Mouse (Mus musculus): ENCODE results near the gene En2. TPM values are rescaled to one million over a fixed set of nuclear protein-coding genes. Genes with fewer than 3 reads are reported as not detected.
A peak's percentile ranks its signal among the peaks of the same experiment; 100 is the strongest.

En2 gene
- polyA plus RNA-seq, 1 experiment = not detected

- H3K27ac ChIP-seq (ENCODE audit: insufficient read depth, low read depth, low read length) = no peak overlapping the region
- 1% methylated on average over 80 of the region's 80 CpGs for WGBS
Measured at GRCm38 (mm10) chr5:28209549-28210431, 44.3 kb downstream of the En2 start.

GRCm38 (mm10) chr5:28210591-28211550 is 45.4 kb downstream of the En2 start:
- H3K4me1 ChIP-seq (ENCODE audit: control insufficient read depth, insufficient read depth, low read length) = peaks cover 8% of the 10 kb centered on the region; the same call in 1 of the 2 replicates
- no peak overlapping the region for H3K4me3 ChIP-seq (ENCODE audit: insufficient read depth, low read depth, low read length)
- TF ChIP-seq POLR2A (IDR thresholded peaks at IDR 0.05; ENCODE audit: insufficient read depth, low read depth, low read length) = no peak
- no peak for TF ChIP-seq CTCF (IDR thresholded peaks at IDR 0.05; ENCODE audit: insufficient read depth, low read depth, low read length)
- no peak overlapping the region for H3K27ac ChIP-seq (ENCODE audit: insufficient read depth, low read depth, low read length)
- WGBS = 4% methylated on average over 29 of the region's 29 CpGs

More at GRCm38 (mm10) chr5:28209549-28210431, 44.3 kb downstream of the En2 start:
- Histone ChIP-seq H3K4me3 (ENCODE audit: insufficient read depth, low read depth, low read length) (peak overlapping the region; percentile 0; the same call in 1 of the 2 replicates), H3K4me1 (ENCODE audit: control insufficient read depth, insufficient read depth, low read length) (peaks cover 8% of the 10 kb centered on the region; the same call in 1 of the 2 replicates)
- TF ChIP-seq POLR2A (IDR thresholded peaks at IDR 0.05; ENCODE audit: insufficient read depth, low read depth, low read length) (no peak), CTCF (IDR thresholded peaks at IDR 0.05; ENCODE audit: insufficient read depth, low read depth, low read length) (no peak)

GRCm38 (mm10) chr5:28211651-28212310 is 46.3 kb downstream of the En2 start:
- H3K4me3 ChIP-seq (ENCODE audit: insufficient read depth, low read depth, low read length) = no peak overlapping the region
- 12% methylated on average over 15 of the region's 15 CpGs for WGBS

GRCm38 (mm10) chr5:28213441-28213840 is 47.9 kb downstream of the En2 start:
- TF ChIP-seq POLR2A (IDR thresholded peaks at IDR 0.05; ENCODE audit: insufficient read depth, low read depth, low read length) = no peak
- TF ChIP-seq CTCF (IDR thresholded peaks at IDR 0.05; ENCODE audit: insufficient read depth, low read depth, low read length) = no peak
- Histone ChIP-seq H3K4me3 (ENCODE audit: insufficient read depth, low read depth, low read length) (no peak overlapping the region), H3K4me1 (ENCODE audit: control insufficient read depth, insufficient read depth, low read length) (peaks cover 8% of the 10 kb centered on the region; the same call in 1 of the 2 replicates), H3K27ac (ENCODE audit: insufficient read depth, low read depth, low read length) (no peak overlapping the region)
- WGBS = 72% methylated on average over 2 of the region's 2 CpGs

More at GRCm38 (mm10) chr5:28211651-28212310, 46.3 kb downstream of the En2 start:
- no peak overlapping the region for H3K27ac ChIP-seq (ENCODE audit: insufficient read depth, low read depth, low read length)
- TF ChIP-seq CTCF (IDR thresholded peaks at IDR 0.05; ENCODE audit: insufficient read depth, low read depth, low read length) (no peak), POLR2A (IDR thresholded peaks at IDR 0.05; ENCODE audit: insufficient read depth, low read depth, low read length) (no peak)
- H3K4me1 ChIP-seq (ENCODE audit: control insufficient read depth, insufficient read depth, low read length) = peaks cover 8% of the 10 kb centered on the region; the same call in 1 of the 2 replicates

GRCm38 (mm10) chr5:28219596-28219995 is 54.1 kb downstream of the En2 start:
- H3K4me3 ChIP-seq (ENCODE audit: insufficient read depth, low read depth, low read length) = no peak overlapping the region
- no peaks in the 10 kb centered on the region for H3K4me1 ChIP-seq (ENCODE audit: control insufficient read depth, insufficient read depth, low read length)
- 96% methylated on average over 1 of the region's 1 CpGs for WGBS
- no peak overlapping the region for H3K27ac ChIP-seq (ENCODE audit: insufficient read depth, low read depth, low read length)
- no peak for TF ChIP-seq CTCF (IDR thresholded peaks at IDR 0.05; ENCODE audit: insufficient read depth, low read depth, low read length)
- TF ChIP-seq POLR2A (IDR thresholded peaks at IDR 0.05; ENCODE audit: insufficient read depth, low read depth, low read length) = no peak

Other genes with a start within 250 kb of the En2 start
- not detected in 2 replicates for gene Insig1, start 94.3 kb upstream of the En2 start, polyA plus RNA-seq (2012; ENCODE audit: insufficient read depth, insufficient read length, low replicate concordance, missing spikeins)
- not detected in 2 replicates for gene Cnpy1, start 80.1 kb downstream of the En2 start, polyA plus RNA-seq (2012; ENCODE audit: insufficient read depth, insufficient read length, low replicate concordance, missing spikeins)
- not detected in 2 replicates for gene Rbm33, start 151.4 kb downstream of the En2 start, polyA plus RNA-seq (2012; ENCODE audit: insufficient read depth, insufficient read length, low replicate concordance, missing spikeins)

Measured in olfactory bulb, adult 2 months (tissue).